Mouse (Mus musculus) R1 (cell line): ENCODE data around the gene Prrt3.
A peak's percentile ranks its signal among the peaks of the same experiment; 100 is the strongest.

Source experiments
- DNase-seq: peaks from one replicate; pipeline ENCODE4 v3.0.0-alpha.2; 2018; ENCODE audit warnings: low read depth, low spot score

The Prrt3 gene

GRCm38 (mm10) chr6:113489410-113489809 is 12.3 kb downstream of the Prrt3 start:
- DNase-seq: no peak

- DNase-seq: peak; percentile 81
These were observed 14.6 kb downstream of the Prrt3 start for GRCm38 (mm10) chr6:113487125-113487576.

DNA sequence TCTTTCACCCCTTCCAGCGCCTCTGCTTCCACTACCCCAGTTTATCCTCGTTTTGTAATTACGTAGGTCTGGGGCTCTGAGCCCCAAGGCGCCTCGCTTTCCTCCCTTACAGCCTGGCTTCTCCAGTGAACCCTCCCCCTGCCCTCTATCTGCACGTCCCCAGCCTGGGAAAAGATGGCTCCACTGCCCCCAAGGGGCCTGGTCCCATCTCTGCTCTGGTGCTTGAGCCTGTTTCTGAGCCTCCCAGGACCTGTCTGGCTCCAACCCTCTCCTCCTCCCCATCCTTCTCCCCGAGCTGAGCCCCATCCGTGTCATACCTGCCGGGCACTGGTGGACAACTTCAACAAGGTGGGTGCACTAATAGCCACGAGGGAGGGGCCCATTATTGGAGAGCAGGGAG is 18.0 kb downstream of the Prrt3 start:
- peak; percentile 69 for DNase-seq

- peak; percentile 100 for DNase-seq
These were observed 18.6 kb downstream of the Prrt3 start, which contains the start of gene Creld1 for GRCm38 (mm10) chr6:113483100-113483615. Creld1 (plus strand) TSS chr6:113483297.

GRCm38 (mm10) chr6:113482477-113483099 is 19.1 kb downstream of the Prrt3 start:
- peak; percentile 76 for DNase-seq

- DNase-seq: no peak
These were observed 21.0 kb downstream of the Prrt3 start for GRCm38 (mm10) chr6:113480555-113481373.

DNA sequence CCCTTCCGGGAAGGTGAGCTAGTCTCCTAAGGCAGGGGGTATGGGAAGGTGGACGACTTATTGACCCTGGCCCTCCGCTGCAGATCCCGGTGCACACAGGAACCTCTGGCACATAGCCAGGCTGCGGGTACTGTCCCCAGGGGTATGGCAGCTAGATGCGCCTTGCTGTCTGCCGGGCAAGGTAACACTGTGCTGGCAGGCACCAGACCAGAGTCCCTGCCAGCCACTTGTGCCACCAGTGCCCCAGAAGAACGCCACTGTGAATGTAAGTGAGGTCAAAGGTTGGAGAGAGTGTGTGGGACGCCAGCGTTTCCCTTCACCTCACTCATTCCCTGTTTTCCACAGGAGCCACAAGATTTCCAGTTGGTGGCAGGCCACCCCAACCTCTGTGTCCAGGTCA is 22.8 kb downstream of the Prrt3 start:
- DNase-seq: no peak

DNA sequence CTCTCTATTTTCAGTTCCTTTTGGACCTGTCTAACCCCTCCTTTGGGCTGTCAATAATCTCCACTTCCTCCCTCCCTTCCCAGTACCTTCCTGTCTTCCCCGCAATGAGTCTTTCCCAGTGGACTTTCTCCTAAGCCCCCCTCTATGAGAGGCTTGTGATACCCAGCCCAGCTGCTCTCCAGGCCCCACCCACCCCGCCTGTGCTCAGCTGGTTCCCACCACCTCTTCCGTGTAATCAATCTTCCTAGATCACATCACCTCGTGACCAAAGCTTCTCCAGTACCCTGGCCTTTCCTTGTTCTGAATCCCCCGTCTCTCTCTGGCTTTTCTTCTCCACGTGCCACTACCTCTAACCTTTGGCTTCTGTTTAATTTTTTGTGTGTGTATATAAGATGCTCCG is 24.4 kb downstream of the Prrt3 start:
- no peak for DNase-seq

- DNase-seq: no peak
These were observed 28.0 kb downstream of the Prrt3 start for GRCm38 (mm10) chr6:113473715-113474114.

DNA sequence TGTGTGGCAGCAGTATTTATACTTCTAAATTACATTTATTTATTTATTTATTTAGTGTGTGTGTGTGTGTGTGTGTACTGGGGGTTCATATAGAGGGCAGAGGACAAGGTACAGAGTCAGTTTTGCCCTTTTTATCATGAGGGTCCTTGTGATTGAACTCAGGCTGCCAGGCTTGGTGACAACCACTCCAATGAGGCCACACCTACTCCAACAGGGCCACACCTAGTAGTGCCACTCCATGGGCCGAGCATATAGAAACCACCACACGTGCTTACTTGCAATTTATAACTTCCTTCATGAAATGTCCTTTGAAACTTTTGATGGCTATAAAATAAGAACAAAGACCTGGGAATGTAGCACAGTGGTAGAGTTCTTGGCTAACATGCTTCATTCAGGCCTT is 28.5 kb downstream of the Prrt3 start:
- DNase-seq: no peak

- peak; percentile 30 for DNase-seq
These were observed 29.7 kb downstream of the Prrt3 start for GRCm38 (mm10) chr6:113472061-113472460.

DNA sequence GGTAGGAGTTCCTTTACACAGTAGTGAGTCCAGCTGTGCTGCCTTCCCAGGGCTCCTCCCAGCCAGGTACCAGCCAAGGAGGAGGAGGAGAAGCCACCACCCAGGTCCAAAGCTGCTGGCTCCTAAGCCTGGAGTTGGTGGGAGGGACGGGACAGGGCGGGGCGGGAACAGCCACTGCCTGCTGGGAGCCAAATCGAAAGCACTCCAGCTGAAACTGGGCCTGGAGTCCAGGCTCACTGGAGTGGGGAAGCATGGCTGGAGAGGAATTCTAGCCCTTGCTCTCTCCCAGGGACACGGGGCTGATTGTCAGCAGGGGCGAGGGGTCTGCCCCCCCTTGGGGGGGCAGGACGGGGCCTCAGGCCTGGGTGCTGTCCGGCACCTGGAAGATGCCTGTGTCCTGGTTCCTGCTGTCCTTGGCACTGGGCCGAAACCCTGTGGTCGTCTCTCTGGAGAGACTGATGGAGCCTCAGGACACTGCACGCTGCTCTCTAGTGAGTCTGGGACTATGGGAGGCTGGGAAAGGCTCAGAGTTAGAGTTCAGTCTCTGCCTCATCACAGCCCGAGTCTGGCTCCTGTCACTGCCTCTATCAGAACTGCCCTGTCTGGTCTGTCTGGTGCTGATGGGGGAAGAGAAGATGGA is 30.3 kb downstream of the Prrt3 start, which contains the start of gene Il17rc:
Gene Il17rc, plus strand, starts transcription at position 131 of the 640 bp plus-strand sequence.
- peak; percentile 65 for DNase-seq

GRCm38 (mm10) chr6:113469432-113469831 is 32.3 kb downstream of the Prrt3 start:
- peak; percentile 85 for DNase-seq

GRCm38 (mm10) chr6:113469021-113469420 is 32.7 kb downstream of the Prrt3 start:
- peak; percentile 90 for DNase-seq

GRCm38 (mm10) chr6:113468512-113468911 is 33.2 kb downstream of the Prrt3 start:
- DNase-seq: no peak

GRCm38 (mm10) chr6:113465602-113466001 is 36.1 kb downstream of the Prrt3 start:
- no peak for DNase-seq

- peak; percentile 45 for DNase-seq
These were observed 37.7 kb downstream of the Prrt3 start for GRCm38 (mm10) chr6:113464040-113464439.

- peak; percentile 50 for DNase-seq
These were observed 43.1 kb downstream of the Prrt3 start for GRCm38 (mm10) chr6:113458635-113459034.

DNA sequence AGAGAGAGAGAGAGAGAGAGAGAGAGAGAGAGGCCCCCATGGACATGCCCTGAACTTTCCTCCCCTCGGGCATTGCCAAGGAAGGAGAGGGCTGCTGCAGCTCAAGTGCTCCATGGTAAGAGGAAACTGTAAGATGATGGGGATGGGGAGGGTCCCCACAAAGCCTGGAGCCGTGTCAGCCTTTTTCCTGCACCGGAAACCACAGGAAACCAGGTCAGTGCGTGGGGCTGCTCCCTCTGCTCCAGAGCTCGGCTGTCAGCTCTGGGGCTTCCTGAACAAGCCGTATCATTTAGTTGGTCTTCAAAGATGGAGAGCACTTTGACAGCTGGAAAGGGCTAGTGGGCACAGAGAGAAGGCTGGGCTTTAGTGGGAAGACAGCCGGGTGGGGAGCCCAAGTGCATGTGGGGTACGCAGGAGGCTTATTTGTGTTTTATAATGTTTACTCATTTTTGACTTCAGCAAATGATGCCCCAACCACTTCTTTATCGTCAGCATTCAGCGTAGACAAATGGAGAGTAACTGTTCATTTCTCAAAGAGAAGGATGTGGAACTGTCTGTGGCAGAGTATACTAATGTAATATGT is 43.7 kb downstream of the Prrt3 start, which contains the start of gene Il17re:
Gene Il17re, plus strand, starts transcription at position 533 of the 583 bp plus-strand sequence.
- no peak for DNase-seq

- no peak for DNase-seq
These were observed 46.7 kb downstream of the Prrt3 start for GRCm38 (mm10) chr6:113455007-113455406.

DNA sequence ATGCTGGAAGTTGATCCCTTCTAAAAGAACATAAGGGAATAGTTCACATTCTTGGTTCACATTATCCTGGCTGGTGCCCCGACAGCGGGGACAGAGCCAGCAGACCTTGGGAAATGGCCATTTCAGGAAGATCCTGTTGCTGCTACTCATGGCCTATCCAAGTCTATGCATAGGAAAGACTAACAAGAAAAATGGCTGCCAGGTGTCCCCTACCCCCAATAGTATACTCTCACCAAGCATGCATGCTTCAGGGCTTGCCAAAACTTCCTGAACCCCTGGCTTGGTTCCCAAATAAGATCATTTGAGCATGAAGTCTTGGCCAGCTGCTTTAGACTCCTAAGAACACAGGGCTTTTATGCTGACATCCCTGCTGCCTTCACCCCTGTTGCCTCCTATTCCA is 49.9 kb downstream of the Prrt3 start:
- DNase-seq: no peak

DNA sequence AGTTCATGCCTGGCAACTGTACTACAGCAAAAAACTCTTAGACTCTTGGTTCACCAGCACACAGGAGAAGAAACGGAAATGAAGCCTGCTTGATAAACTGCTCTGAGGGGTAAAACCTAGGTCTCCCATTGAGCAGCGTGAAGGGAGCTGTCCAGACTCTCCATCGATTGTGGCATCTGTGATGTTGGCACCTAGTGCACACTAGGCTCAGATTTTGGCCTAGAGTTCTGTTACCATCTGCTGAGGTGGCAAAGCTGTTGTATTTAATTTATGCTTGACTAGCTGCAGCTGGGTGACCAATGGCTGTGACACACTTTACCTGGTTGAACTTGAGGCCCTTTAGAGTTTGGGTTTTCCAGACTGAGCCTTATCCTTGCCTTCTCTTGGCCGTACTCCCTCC is 54.1 kb downstream of the Prrt3 start:
- DNase-seq: no peak
